Mouse (Mus musculus) MEL (cell line): ENCODE results near the gene Slc22a23.

Experiments
- CTCF ChIP-seq, 3 experiments: IDR thresholded peaks in 2 of 3; conservative IDR thresholded peaks in 1 of 3; 2 replicates each; pipeline ENCODE4 v1.5.1; 2011 to 2012; ENCODE audit warnings: low read length in 3 of 3, low read depth in 2 of 3, mild to moderate bottlenecking in 2 of 3, improper control_type of control experiment in 1 of 3, inconsistent platforms in 1 of 3, mixed read lengths in 1 of 3, moderate library complexity in 1 of 3; ENCODE audit not compliant: control insufficient read depth in 1 of 3, insufficient read depth in 1 of 3, poor library complexity in 1 of 3, severe bottlenecking in 1 of 3
- GABPA ChIP-seq: IDR thresholded peaks from 2 replicates; pipeline ENCODE4 v1.6.1; 2012; ENCODE audit warnings: low read depth, mild to moderate bottlenecking, inconsistent platforms, low read length, improper control_type of control experiment, moderate library complexity
- HCFC1 ChIP-seq: IDR thresholded peaks from 2 replicates; pipeline ENCODE4 v1.6.1; 2012; ENCODE audit warnings: low read depth, mild to moderate bottlenecking, inconsistent platforms, low read length, improper control_type of control experiment, moderate library complexity
- USF1 ChIP-seq: IDR thresholded peaks from 2 replicates; pipeline ENCODE4 v1.6.1; 2014; ENCODE audit warnings: low read depth, mild to moderate bottlenecking, inconsistent platforms, low read length, improper control_type of control experiment, moderate library complexity
- USF2 ChIP-seq, 2 experiments: IDR thresholded peaks; 2 replicates each; pipeline ENCODE4 v1.6.1; 2011 to 2012; ENCODE audit warnings: improper control_type of control experiment in 2 of 2, low read length in 2 of 2, borderline replicate concordance in 1 of 2, inconsistent platforms in 1 of 2, low read depth in 1 of 2, mild to moderate bottlenecking in 1 of 2; ENCODE audit not compliant: insufficient read depth in 1 of 2
- ZKSCAN1 ChIP-seq: IDR thresholded peaks from 2 replicates; pipeline ENCODE4 v1.6.1; 2012; ENCODE audit warnings: low read depth, mild to moderate bottlenecking, inconsistent platforms, low read length, improper control_type of control experiment, moderate library complexity

- TF ChIP-seq GABPA (no peak), CTCF (IDR thresholded peaks at IDR 0.05 in 2 of 3, conservative IDR thresholded peaks at IDR 0.05 in 1 of 3; ENCODE audit: control insufficient read depth in 1 of 3, insufficient read depth in 1 of 3, low read depth in 2 of 3, low read length in 3 of 3, poor library complexity in 1 of 3, severe bottlenecking in 1 of 3) (no peak), HCFC1 (no peak), USF2 (IDR thresholded peaks at IDR 0.05; ENCODE audit: borderline replicate concordance in 1 of 2, insufficient read depth in 1 of 2, low read depth in 1 of 2, low read length in 2 of 2) (no peak), ZKSCAN1 (no peak), USF1 (no peak)
Observed at GRCm38 (mm10) chr13:34185371-34185770, 159.6 kb downstream of the Slc22a23 start.
